Mouse (Mus musculus): ENCODE data around the gene Gpatch2. TPM values are rescaled to one million over a fixed set of nuclear protein-coding genes. Genes with fewer than 3 reads are reported as not detected.

Gpatch2 gene
- polyA plus RNA-seq, 1 experiment, result 9.9 TPM

- no peak for TF ChIP-seq POLR2A (IDR thresholded peaks at IDR 0.05; ENCODE audit: borderline replicate concordance, extremely low read depth, low read depth, low read length)
- no peak for TF ChIP-seq CTCF (IDR thresholded peaks at IDR 0.05; ENCODE audit: insufficient read depth, low read length)
- Histone ChIP-seq H3K4me1 (ENCODE audit: control insufficient read depth, insufficient read depth, low read length) (no peaks in the 10 kb centered on the region), H3K4me3 (replicated peaks; ENCODE audit: extremely low read depth, low read depth, low read length) (no peak overlapping the region)
- WGBS, result 88% methylated on average over 6 of the region's 6 CpGs
- DNase-seq, result no peak
Measured at GRCm38 (mm10) chr1:187295038-187295559, 79.8 kb downstream of the Gpatch2 start.

DNA sequence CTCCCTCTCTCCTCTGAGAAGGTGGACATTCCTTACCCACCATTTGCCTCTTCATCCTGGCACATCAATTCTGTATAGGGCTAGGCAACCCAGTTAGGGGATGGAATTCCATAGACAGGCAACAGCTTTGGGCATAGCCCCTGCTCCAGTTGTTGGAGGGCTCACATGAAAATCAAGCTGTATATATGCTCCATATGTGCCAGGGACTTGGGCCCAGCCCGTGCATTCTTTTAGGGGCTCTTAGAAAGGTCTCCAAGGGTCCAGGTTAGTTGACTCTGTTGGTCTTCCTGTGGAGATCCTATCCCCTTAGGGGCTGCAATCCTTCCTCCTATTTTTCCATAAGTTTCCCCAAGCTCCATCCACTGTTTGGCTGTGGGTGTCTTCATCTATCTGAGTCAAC, 80.4 kb downstream of the Gpatch2 start:
- no peak for DNase-seq
- TF ChIP-seq CTCF (IDR thresholded peaks at IDR 0.05; ENCODE audit: insufficient read depth, low read length), result no peak
- no peak for TF ChIP-seq POLR2A (IDR thresholded peaks at IDR 0.05; ENCODE audit: borderline replicate concordance, extremely low read depth, low read depth, low read length)
- no peak overlapping the region for H3K4me3 ChIP-seq (replicated peaks; ENCODE audit: extremely low read depth, low read depth, low read length)
- WGBS, result 96% methylated on average over 1 of the region's 1 CpGs
- H3K4me1 ChIP-seq (ENCODE audit: control insufficient read depth, insufficient read depth, low read length), result no peaks in the 10 kb centered on the region

GRCm38 (mm10) chr1:187299236-187299635, 83.9 kb downstream of the Gpatch2 start:
- Histone ChIP-seq H3K4me1 (ENCODE audit: control insufficient read depth, insufficient read depth, low read length) (no peaks in the 10 kb centered on the region), H3K4me3 (replicated peaks; ENCODE audit: extremely low read depth, low read depth, low read length) (no peak overlapping the region)
- 76% methylated on average over 4 of the region's 4 CpGs for WGBS
- no peak for DNase-seq
- TF ChIP-seq POLR2A (IDR thresholded peaks at IDR 0.05; ENCODE audit: borderline replicate concordance, extremely low read depth, low read depth, low read length) (no peak), CTCF (IDR thresholded peaks at IDR 0.05; ENCODE audit: insufficient read depth, low read length) (no peak)

DNA sequence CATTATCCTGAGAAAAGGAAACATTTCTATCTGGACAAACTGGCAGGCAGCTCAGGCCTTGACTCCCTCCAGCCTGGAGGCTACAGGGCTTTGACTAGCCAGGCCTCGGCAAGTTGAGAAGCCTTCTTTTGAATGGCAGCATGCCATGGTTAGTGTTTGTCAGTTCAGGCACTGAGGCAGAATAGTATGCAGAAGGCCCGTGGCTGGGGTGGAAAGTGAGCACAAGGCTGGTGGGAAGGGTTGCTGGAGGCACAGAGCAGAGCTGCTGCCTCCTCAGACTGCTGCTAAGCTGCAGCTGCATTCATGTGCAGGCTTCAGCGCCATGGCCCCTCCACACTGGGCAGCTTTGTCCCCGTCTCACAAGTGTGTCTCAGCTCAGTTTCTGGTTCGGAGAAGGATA, 85.3 kb downstream of the Gpatch2 start:
- DNase-seq, result no peak
- no peaks in the 10 kb centered on the region for H3K4me1 ChIP-seq (ENCODE audit: control insufficient read depth, insufficient read depth, low read length)
- no peak overlapping the region for H3K4me3 ChIP-seq (replicated peaks; ENCODE audit: extremely low read depth, low read depth, low read length)
- TF ChIP-seq POLR2A (IDR thresholded peaks at IDR 0.05; ENCODE audit: borderline replicate concordance, extremely low read depth, low read depth, low read length) (no peak), CTCF (IDR thresholded peaks at IDR 0.05; ENCODE audit: insufficient read depth, low read length) (no peak)
- 64% methylated on average over 5 of the region's 5 CpGs for WGBS

DNA sequence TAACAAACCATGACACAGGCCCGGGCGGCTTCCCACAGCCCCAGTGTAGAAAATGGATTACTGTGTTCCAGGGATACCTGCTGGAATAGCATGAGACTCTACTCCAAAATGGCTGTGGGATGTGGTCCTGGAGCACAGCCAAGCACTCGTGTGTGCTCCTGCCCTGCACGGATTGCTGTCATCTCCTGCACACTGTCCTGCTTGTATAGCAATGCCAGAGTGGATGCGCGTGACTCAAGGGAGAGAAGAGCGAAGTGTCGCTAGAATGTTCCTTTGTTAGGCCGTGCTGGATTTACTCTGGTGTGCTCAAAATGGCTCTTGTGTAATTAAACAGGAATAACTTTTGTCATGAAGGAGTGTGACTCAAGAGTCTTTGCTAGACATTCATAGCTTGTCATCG, 87.9 kb downstream of the Gpatch2 start:
- DNase-seq, result no peak
- TF ChIP-seq CTCF (IDR thresholded peaks at IDR 0.05; ENCODE audit: insufficient read depth, low read length) (no peak), POLR2A (IDR thresholded peaks at IDR 0.05; ENCODE audit: borderline replicate concordance, extremely low read depth, low read depth, low read length) (no peak)
- WGBS, result 83% methylated on average over 10 of the region's 10 CpGs

DNA sequence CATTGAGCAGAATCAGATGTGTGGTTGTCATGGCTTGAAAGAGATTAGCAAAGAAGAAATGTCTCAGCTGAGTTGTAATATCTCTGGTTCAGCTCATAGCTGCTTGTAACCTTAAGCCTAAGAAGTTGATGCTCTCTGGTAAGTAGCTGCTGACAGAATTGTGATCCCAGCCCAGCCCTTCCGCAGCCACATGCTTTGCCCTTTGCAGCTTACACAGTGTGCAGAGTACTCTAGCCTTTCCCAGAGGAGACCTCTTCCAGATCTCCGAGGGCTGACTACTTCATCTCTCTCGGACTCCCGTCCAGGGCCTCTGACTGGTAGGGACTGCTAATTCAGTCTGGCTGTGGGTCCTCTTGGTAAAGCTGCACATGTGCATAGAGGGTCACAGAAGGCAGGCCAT, 92.0 kb downstream of the Gpatch2 start:
- H3K4me1 ChIP-seq (ENCODE audit: control insufficient read depth, insufficient read depth, low read length), result no peaks in the 10 kb centered on the region
- H3K4me3 ChIP-seq (replicated peaks; ENCODE audit: extremely low read depth, low read depth, low read length), result no peak overlapping the region
- TF ChIP-seq POLR2A (IDR thresholded peaks at IDR 0.05; ENCODE audit: borderline replicate concordance, extremely low read depth, low read depth, low read length) (no peak), CTCF (IDR thresholded peaks at IDR 0.05; ENCODE audit: insufficient read depth, low read length) (no peak)
- 94% methylated on average over 4 of the region's 4 CpGs for WGBS
- no peak for DNase-seq

More for the DNA sequence above, 87.9 kb downstream of the Gpatch2 start:
- Histone ChIP-seq H3K4me1 (ENCODE audit: control insufficient read depth, insufficient read depth, low read length) (no peaks in the 10 kb centered on the region), H3K4me3 (replicated peaks; ENCODE audit: extremely low read depth, low read depth, low read length) (no peak overlapping the region)

GRCm38 (mm10) chr1:187308523-187308922, 93.2 kb downstream of the Gpatch2 start:
- WGBS, result 69% methylated on average over 2 of the region's 2 CpGs
- TF ChIP-seq CTCF (IDR thresholded peaks at IDR 0.05; ENCODE audit: insufficient read depth, low read length) (no peak), POLR2A (IDR thresholded peaks at IDR 0.05; ENCODE audit: borderline replicate concordance, extremely low read depth, low read depth, low read length) (no peak)
- DNase-seq, result no peak
- Histone ChIP-seq H3K4me1 (ENCODE audit: control insufficient read depth, insufficient read depth, low read length) (no peaks in the 10 kb centered on the region), H3K4me3 (replicated peaks; ENCODE audit: extremely low read depth, low read depth, low read length) (no peak overlapping the region)

DNA sequence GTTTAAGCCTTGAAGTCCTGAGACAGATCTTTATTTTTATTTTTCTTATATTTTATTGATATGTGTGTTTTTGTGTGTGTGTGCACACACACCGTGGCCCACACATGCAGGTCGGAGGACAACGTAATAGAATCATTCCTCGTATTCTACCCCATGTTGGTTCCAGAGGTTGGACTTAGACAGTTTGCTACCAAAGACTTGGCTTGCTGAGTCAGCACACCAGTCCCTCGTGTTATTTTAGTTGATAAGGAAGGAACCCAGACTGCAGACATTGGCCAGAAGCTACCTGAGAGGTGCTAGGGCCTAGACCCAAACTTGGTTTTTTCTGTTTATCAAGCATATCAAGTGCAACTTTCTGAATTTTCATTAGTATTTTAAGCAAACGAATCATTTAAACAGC, 95.8 kb downstream of the Gpatch2 start:
- no peak for DNase-seq
- TF ChIP-seq CTCF (IDR thresholded peaks at IDR 0.05; ENCODE audit: insufficient read depth, low read length) (no peak), POLR2A (IDR thresholded peaks at IDR 0.05; ENCODE audit: borderline replicate concordance, extremely low read depth, low read depth, low read length) (no peak)
- Histone ChIP-seq H3K4me3 (replicated peaks; ENCODE audit: extremely low read depth, low read depth, low read length) (no peak overlapping the region), H3K4me1 (ENCODE audit: control insufficient read depth, insufficient read depth, low read length) (peaks cover 2% of the 10 kb centered on the region; the same call in 1 of the 2 replicates)
- WGBS, result 88% methylated on average over 6 of the region's 6 CpGs

DNA sequence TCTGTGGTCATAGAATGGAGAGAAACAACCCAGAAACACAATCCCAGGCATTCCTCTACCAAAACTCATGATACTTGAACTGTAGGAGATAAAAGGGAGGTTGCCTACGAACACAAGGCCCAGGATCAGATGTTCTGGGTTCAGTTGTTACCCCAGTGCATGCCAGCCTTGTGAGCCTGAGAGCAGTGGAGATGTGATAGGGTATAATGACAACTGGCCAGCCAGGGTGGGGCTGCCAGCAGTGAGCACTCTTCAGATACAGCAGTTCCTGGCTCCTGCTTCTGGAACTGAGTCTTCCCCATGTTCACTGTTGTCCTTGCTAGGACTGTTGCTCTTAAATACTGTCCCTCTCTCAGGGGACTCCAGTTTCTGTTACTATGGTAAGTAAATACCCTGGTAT, 98.0 kb downstream of the Gpatch2 start:
- Histone ChIP-seq H3K4me3 (replicated peaks; ENCODE audit: extremely low read depth, low read depth, low read length) (no peak overlapping the region), H3K4me1 (ENCODE audit: control insufficient read depth, insufficient read depth, low read length) (peaks cover 2% of the 10 kb centered on the region; the same call in 1 of the 2 replicates)
- TF ChIP-seq POLR2A (IDR thresholded peaks at IDR 0.05; ENCODE audit: borderline replicate concordance, extremely low read depth, low read depth, low read length), result no peak
- no peak for TF ChIP-seq CTCF (IDR thresholded peaks at IDR 0.05; ENCODE audit: insufficient read depth, low read length)
- DNase-seq, result no peak
- 79% methylated on average over 1 of the region's 1 CpGs for WGBS

DNA sequence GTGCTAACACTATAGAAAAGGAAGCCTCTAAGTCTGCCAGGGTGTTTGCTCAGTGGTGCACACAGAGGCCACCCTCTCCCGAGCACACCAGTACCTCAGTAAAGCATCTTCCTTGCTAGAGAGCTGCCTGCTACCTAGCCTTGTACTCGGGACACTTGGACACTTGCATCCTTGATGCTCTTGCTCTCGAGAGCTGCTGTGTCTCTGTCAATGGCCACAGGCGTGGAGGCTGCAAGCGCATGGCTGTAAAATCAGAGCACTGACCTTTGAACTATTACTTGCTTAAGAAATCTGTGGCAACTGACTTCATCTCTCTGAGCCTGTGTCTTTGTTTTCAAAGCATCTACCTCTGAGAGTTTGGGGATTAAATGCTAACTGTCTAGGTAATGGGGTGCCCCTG, 98.5 kb downstream of the Gpatch2 start:
- 83% methylated on average over 5 of the region's 5 CpGs for WGBS
- no peak for DNase-seq
- Histone ChIP-seq H3K4me1 (ENCODE audit: control insufficient read depth, insufficient read depth, low read length) (peaks cover 2% of the 10 kb centered on the region; the same call in 1 of the 2 replicates), H3K4me3 (replicated peaks; ENCODE audit: extremely low read depth, low read depth, low read length) (no peak overlapping the region)
- TF ChIP-seq CTCF (IDR thresholded peaks at IDR 0.05; ENCODE audit: insufficient read depth, low read length) (no peak), POLR2A (IDR thresholded peaks at IDR 0.05; ENCODE audit: borderline replicate concordance, extremely low read depth, low read depth, low read length) (no peak)

Measured in lung, adult 2 months (tissue).